Mouse (Mus musculus): ENCODE results near the gene Socs7.

GRCm38 (mm10) chr11:97394146-97394545 is 31.8 kb downstream of the Socs7 start:
- TF ChIP-seq CTCF (IDR thresholded peaks at IDR 0.05; ENCODE audit: extremely low read depth, insufficient read depth, low read length) (no peak), POLR2A (IDR thresholded peaks at IDR 0.05; ENCODE audit: extremely low read depth, insufficient read depth, low read length) (no peak)

Measured in cortical plate, adult 2 months (tissue).